Mouse (Mus musculus): ENCODE measurements around the gene Gm20604. TPM values are rescaled to one million over a fixed set of nuclear protein-coding genes. Genes with fewer than 3 reads are reported as not detected.

The Gm20604 gene
- polyA plus RNA-seq, 1 experiment = 3.5 TPM

DNA sequence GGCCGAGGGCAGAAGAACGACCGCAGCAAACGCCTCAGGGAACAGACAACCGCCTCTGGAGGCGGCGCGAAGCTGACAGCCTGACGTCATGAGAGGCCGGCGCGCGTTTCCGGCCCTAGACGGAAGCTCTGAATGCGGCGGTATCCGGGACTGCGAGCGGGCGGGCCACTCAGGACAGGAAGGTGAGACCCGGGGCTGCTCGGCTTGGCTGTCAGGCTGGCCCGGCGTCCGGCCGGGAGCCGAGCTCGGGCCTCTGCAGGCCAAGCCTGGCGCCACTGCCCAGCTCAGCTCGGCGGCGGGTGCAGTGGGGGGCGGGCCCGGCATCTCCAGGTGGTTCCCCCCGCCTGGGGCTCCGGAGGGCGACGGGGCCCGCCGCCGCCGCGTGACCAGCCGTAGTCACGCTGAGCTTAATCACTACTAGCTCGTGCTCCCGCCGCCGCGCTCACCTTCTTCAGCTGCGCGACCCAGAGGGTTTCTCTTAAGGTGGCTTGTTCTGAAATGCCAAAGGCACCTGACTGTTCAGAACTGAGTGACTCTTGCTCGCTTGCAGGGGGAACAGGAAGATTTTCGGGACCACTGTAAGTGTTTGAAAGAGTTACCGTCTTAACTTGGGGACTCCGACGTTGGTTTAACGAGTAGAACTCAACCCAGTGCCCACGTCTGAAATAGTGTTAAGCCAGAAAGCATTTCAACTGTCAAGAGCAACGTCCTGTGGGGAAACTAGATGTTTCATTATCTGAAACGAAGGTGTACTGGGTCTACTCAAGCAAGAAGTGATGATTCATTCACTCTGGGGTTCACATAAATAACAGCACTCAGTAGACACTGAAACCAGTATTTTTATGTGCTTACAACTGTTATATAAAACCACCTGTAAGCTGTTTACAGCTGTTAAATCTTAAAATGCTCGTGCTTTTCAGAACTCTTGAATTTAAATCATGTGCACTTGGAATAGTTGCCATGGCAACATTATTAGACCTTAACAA lies 14.6 kb downstream of the Gm20604 start, which contains the start of the genes Moap1 and Tmem251:
TSS of gene Moap1 (minus strand) at position 73 of the 986 bp plus-strand sequence.
TSS of gene Tmem251 (plus strand) at position 174 of the 986 bp plus-strand sequence.
- Histone ChIP-seq H3K27me3 (replicated peaks; ENCODE audit: control insufficient read depth, insufficient read depth, low read length) (no peaks in the 10 kb centered on the region), H3K36me3 (ENCODE audit: control insufficient read depth, insufficient read depth, low read length) (no peaks in the 10 kb centered on the region), H3K4me1 (ENCODE audit: control insufficient read depth, insufficient read depth, low read length) (peaks cover 8% of the 10 kb centered on the region), H3K4me3 (ENCODE audit: insufficient read depth, low read depth, low read length) (peak within 1 kb of the TSS; percentile 98), H3K27ac (ENCODE audit: insufficient read depth, low read depth, low read length) (peak within 1 kb of the TSS; percentile 91)
- peak; percentile 52 for TF ChIP-seq POLR2A (IDR thresholded peaks at IDR 0.05; ENCODE audit: low read depth, low read length)
- TF ChIP-seq CTCF (conservative IDR thresholded peaks at IDR 0.05; ENCODE audit: insufficient read depth, insufficient read length, low read depth, low read length) = no peak
- DNase-seq = peak; percentile 95
- WGBS = under 1% methylated on average over 63 of the region's 63 CpGs

DNA sequence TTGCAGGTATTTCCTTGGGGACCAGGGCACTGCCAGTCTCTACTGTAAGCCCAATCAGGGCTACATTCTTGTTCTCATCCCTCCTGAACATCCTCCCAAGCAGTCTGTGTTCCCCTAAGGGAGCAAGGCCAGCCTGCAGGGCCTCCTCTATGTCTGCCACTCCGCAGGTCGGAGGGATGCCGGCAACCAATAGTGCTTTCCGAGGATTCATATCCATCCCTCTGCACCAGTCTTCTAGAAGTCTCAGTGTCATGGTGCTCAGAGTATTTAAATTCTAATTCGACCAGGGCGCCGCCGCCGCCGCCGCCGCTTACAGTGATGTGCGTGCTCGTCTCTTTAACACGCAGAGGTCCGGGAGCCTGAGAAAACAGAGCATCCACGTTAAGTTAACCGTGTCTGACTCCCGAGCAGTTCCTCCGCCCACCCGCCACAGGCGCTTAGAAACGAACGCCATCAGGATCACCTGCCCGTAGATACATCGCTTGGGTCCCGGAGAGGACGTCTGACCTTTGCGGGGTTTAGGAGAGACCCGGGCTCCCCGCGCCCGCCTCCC lies 15.4 kb downstream of the Gm20604 start:
- Histone ChIP-seq H3K4me1 (ENCODE audit: control insufficient read depth, insufficient read depth, low read length) (peaks cover 8% of the 10 kb centered on the region), H3K27me3 (replicated peaks; ENCODE audit: control insufficient read depth, insufficient read depth, low read length) (no peaks in the 10 kb centered on the region), H3K4me3 (ENCODE audit: insufficient read depth, low read depth, low read length) (peak overlapping the region; percentile 98), H3K36me3 (ENCODE audit: control insufficient read depth, insufficient read depth, low read length) (no peaks in the 10 kb centered on the region), H3K27ac (ENCODE audit: insufficient read depth, low read depth, low read length) (peak overlapping the region; percentile 90)
- DNase-seq = no peak
- 0% methylated on average over 33 of the region's 33 CpGs for WGBS
- TF ChIP-seq CTCF (conservative IDR thresholded peaks at IDR 0.05; ENCODE audit: insufficient read depth, insufficient read length, low read depth, low read length) (no peak), POLR2A (IDR thresholded peaks at IDR 0.05; ENCODE audit: low read depth, low read length) (no peak)

DNA sequence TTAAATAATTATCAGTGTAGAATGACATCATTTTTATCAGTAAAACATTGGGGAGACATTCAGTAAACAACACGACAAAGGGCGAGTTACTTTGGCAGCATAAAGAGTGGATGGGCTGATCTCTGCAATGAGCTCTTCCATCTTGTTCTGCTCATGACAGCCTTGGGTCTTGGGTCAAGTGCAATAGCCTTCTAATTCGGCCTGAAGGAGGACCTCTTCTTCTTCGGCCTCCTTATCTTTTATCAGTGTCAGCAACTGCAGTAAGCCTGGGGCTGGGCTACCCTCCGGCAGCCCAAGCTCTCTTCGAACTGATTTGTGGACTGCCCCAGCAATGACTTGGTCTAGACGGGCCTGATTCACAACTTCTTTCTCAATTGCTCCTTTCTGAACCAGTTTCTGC lies 16.4 kb downstream of the Gm20604 start:
- no peak for DNase-seq
- H3K4me3 ChIP-seq (ENCODE audit: insufficient read depth, low read depth, low read length) = no peak overlapping the region
- peaks cover 8% of the 10 kb centered on the region for H3K4me1 ChIP-seq (ENCODE audit: control insufficient read depth, insufficient read depth, low read length)
- WGBS = 83% methylated on average over 7 of the region's 7 CpGs
- H3K36me3 ChIP-seq (ENCODE audit: control insufficient read depth, insufficient read depth, low read length) = no peaks in the 10 kb centered on the region
- TF ChIP-seq CTCF (conservative IDR thresholded peaks at IDR 0.05; ENCODE audit: insufficient read depth, insufficient read length, low read depth, low read length) (no peak), POLR2A (IDR thresholded peaks at IDR 0.05; ENCODE audit: low read depth, low read length) (no peak)
- no peak overlapping the region for H3K27ac ChIP-seq (ENCODE audit: insufficient read depth, low read depth, low read length)
- no peaks in the 10 kb centered on the region for H3K27me3 ChIP-seq (replicated peaks; ENCODE audit: control insufficient read depth, insufficient read depth, low read length)

DNA sequence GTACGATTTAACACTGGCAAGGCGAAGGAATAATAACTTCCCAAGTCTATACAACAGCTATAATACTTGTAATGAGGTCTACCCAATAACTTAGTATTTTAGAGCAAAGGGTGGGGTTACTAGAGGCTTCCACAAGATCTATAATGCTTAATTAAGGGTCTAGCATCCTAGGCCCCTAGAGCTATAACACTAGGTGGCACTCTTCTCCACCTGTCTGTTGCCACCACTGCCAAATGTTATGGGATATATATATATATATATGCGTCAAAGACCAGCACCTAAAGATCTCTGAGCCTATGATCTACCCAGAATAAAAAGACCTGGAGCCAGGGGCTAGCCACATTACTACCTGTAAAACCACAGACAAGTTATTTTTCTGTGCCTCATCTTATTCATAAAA lies 18.2 kb downstream of the Gm20604 start:
- no peak overlapping the region for H3K4me3 ChIP-seq (ENCODE audit: insufficient read depth, low read depth, low read length)
- no peak for DNase-seq
- 66% methylated on average over 3 of the region's 3 CpGs for WGBS
- H3K36me3 ChIP-seq (ENCODE audit: control insufficient read depth, insufficient read depth, low read length) = no peaks in the 10 kb centered on the region
- peaks cover 8% of the 10 kb centered on the region for H3K4me1 ChIP-seq (ENCODE audit: control insufficient read depth, insufficient read depth, low read length)
- H3K27ac ChIP-seq (ENCODE audit: insufficient read depth, low read depth, low read length) = no peak overlapping the region
- H3K27me3 ChIP-seq (replicated peaks; ENCODE audit: control insufficient read depth, insufficient read depth, low read length) = no peaks in the 10 kb centered on the region
- TF ChIP-seq POLR2A (IDR thresholded peaks at IDR 0.05; ENCODE audit: low read depth, low read length) (no peak), CTCF (conservative IDR thresholded peaks at IDR 0.05; ENCODE audit: insufficient read depth, insufficient read length, low read depth, low read length) (peak; percentile 32; the same call in 1 of the 2 replicates)

DNA sequence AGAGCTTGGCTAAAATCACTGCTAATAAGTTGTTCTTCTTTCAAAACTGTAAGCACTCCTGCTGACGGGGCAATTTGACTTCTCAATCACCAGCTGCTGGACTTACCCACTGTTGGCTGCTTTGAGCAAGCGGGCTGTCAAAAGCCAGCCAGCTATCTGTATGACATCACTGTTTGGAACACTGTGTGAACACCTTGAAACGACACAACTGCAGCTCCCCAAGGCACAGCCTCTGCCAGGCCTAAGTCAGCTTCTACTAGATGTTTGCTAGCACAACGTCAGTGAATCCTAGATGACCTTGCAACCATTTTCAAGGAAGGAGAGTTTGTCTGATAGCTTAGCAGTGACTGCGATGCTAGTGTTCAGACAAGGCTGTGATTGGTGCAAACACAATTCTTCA lies 19.4 kb downstream of the Gm20604 start:
- 74% methylated on average over 5 of the region's 5 CpGs for WGBS
- H3K4me3 ChIP-seq (ENCODE audit: insufficient read depth, low read depth, low read length) = no peak overlapping the region
- no peaks in the 10 kb centered on the region for H3K36me3 ChIP-seq (ENCODE audit: control insufficient read depth, insufficient read depth, low read length)
- TF ChIP-seq CTCF (conservative IDR thresholded peaks at IDR 0.05; ENCODE audit: insufficient read depth, insufficient read length, low read depth, low read length) = no peak
- TF ChIP-seq POLR2A (IDR thresholded peaks at IDR 0.05; ENCODE audit: low read depth, low read length) = no peak
- H3K27me3 ChIP-seq (replicated peaks; ENCODE audit: control insufficient read depth, insufficient read depth, low read length) = no peaks in the 10 kb centered on the region
- no peak for DNase-seq
- peaks cover 3% of the 10 kb centered on the region; the same call in 1 of the 2 replicates for H3K4me1 ChIP-seq (ENCODE audit: control insufficient read depth, insufficient read depth, low read length)
- no peak overlapping the region for H3K27ac ChIP-seq (ENCODE audit: insufficient read depth, low read depth, low read length)

DNA sequence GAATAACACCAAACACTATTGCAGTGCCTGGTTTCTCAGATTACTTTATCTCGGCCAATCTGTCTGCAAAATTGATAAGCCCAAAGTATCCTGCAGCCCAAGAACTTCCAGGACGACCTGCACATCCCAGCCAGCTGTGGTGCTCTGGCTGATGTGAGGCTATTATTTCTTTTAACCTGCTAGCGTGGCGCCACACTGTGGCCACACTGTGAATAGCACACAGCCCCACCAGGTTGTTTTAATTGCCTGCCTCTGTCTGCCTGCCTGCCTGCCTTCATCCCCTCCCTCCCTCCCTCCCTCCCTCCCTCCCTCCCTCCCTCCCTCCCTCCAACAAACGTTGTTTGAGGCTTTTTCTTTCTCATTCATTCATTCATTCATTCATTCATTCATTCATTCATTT lies 25.1 kb downstream of the Gm20604 start:
- no peak for TF ChIP-seq POLR2A (IDR thresholded peaks at IDR 0.05; ENCODE audit: low read depth, low read length)
- TF ChIP-seq CTCF (conservative IDR thresholded peaks at IDR 0.05; ENCODE audit: insufficient read depth, insufficient read length, low read depth, low read length) = peak; percentile 78
- Histone ChIP-seq H3K4me1 (ENCODE audit: control insufficient read depth, insufficient read depth, low read length) (peaks cover 10% of the 10 kb centered on the region), H3K27ac (ENCODE audit: insufficient read depth, low read depth, low read length) (no peak overlapping the region), H3K36me3 (ENCODE audit: control insufficient read depth, insufficient read depth, low read length) (no peaks in the 10 kb centered on the region), H3K4me3 (ENCODE audit: insufficient read depth, low read depth, low read length) (no peak overlapping the region), H3K27me3 (replicated peaks; ENCODE audit: control insufficient read depth, insufficient read depth, low read length) (no peaks in the 10 kb centered on the region)
- DNase-seq = peak; percentile 64
- 21% methylated on average over 4 of the region's 5 CpGs for WGBS

All from kidney, adult 2 months (tissue).